Mouse (Mus musculus) lung, postnatal 0 days (tissue): ENCODE measurements around the gene Tbce.

Source experiments
- CTCF ChIP-seq: IDR thresholded peaks from 2 replicates; pipeline ENCODE4 v1.5.1; 2016; ENCODE audit warnings: antibody characterized with exemption, mild to moderate bottlenecking
- EP300 ChIP-seq: IDR thresholded peaks from 2 replicates; pipeline ENCODE4 v1.6.1; 2016; ENCODE audit warnings: antibody characterized with exemption, mild to moderate bottlenecking, control low read depth

GRCm38 (mm10) chr13:13968629-13969111, 70.8 kb downstream of the Tbce start:
- TF ChIP-seq CTCF = no peak
- peak; percentile 98 for TF ChIP-seq EP300
